Mouse (Mus musculus) urinary bladder, postnatal 36 days (tissue): ENCODE measurements at regions not wholly inside any gene's neighbourhood (a gene's known extent, or its start where the extent isn't known, plus 50 kb on each side); places are given as distances from the start of the nearest gene placed in this dataset.

Experiments used
- DNase-seq, 2 experiments: peaks; one replicate each; pipeline ENCODE4 v3.0.0; 2022; ENCODE audit warnings: low spot score in 2 of 2, mixed read lengths in 1 of 2

DNA sequence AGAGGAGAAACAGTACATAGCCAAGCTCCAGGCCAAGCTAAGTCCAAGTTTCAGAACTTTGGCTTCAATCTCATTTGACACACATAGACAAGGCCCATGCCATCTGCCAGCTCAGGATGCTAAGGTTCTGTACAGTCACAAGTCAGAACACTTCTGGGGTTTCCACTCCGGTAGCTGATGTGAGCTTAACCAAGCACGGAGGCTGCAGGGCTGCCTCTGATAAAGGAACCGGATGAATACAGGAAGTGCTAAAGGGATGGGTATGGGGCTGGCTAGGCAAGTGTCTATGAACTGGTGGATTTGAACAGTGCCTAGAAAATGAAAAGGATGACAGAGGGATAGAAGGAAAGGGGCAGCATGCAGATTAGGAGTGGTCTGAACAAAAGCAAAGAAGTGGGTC, 75.4 kb upstream of the Vldlr start:
- DNase-seq: no peak

DNA sequence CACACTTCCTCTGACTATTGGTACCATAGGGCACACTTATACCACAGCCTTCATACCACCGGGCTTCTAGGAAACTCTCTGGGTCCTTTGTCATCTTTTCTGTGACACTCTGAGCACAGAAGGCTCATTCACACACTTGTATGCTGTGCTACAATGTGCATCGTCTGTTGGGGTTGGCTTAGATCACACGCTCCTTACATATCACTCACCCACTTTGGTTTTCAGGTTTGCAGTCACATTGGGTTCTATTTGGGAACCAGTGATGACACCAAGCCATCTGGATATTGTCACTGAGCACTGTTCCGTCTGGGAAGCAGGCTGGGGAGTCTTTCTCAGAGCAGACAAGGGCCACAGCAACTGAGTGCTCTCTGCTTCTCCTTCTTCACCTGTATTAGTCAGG, 74.1 kb upstream of the Vldlr start:
- DNase-seq: no peak

DNA sequence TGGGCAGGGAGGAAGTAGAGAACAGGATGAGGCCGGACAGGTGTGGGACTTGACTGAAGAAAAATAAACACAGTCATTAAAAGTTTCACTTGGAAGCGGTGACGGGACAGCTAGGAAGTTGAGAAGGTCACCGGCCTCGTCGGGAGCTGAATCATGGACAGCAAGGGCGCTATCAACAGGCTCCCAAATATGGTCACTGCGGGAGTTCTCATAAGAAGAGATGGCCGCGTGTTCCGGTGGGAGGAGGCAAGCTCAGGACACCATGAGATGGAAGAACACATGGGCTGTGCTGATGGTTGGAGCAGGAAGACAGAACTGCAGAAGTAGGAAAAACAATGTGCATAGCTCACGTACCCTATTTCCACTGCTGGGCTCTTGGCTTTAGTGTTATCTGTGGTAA, 68.9 kb upstream of the Vldlr start:
- no peak for DNase-seq

DNA sequence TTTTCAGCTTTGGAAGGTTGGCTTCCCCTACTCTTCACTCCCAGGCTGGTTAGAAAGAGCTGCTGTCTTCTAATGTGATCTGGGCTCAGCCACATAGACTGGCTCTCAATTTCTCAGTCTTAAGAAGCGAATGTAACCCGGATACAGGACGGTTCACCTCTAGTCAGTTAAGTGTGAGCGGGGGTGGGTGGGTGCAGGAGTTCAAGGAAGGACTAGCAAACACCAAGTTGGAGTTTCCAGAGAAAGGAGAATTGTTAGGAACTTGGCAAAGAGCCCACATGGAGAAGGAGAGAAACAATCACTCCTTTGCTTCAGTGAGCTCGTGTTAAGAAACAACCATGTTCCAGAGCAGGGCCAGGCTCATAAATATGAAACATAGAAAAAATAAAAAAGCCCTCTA, 68.0 kb upstream of the Vldlr start:
- no peak for DNase-seq

DNA sequence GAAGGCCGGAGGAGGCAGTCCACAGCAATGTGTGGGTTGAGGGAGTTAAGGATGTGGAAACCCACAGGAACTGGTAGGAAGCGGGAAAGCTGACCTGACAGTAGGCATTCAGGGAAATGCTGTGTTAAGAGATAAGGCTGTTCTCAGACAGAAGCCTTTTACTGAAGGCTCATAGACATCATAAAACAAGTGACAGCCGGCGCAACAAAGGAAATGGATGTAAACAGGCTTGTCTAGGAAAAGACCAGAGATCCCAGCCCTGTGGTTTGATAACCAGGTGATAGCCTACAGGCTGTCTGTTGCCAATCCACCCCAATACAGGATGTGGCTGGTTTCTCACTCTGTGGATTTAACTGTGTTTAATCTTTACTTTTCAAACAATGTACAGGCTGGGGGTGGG, 66.7 kb upstream of the Vldlr start:
- DNase-seq: no peak

DNA sequence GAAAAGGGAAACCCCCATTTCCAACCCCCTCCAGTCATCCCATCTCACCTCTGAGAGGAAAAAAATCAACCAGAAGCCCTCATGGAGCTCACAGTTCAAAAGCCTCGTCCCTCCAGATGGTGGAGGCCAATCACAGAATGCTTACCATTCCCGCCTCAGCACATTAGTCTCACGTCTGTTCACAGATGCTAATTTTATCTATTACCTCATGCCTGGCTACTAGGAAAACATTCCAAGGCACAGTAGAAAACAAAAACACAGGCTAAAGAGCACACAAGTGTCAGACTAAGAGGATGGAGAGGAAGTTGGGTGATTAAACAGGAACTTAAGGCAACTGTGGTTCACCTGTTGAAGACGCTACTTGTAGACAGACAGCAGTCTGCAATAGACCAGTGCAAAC, 54.4 kb upstream of the Vldlr start:
- no peak for DNase-seq
